Mouse (Mus musculus): ENCODE data around the gene Arid1b.
A peak's percentile ranks its signal among the peaks of the same experiment; 100 is the strongest.

The Arid1b gene

GRCm38 (mm10) chr17:4993840-4994503 lies at the start of gene Arid1b:
Gene Arid1b, plus strand, starts transcription at chr17:4994332.
- DNase-seq (ENCODE audit: low spot score) = no peak

DNA sequence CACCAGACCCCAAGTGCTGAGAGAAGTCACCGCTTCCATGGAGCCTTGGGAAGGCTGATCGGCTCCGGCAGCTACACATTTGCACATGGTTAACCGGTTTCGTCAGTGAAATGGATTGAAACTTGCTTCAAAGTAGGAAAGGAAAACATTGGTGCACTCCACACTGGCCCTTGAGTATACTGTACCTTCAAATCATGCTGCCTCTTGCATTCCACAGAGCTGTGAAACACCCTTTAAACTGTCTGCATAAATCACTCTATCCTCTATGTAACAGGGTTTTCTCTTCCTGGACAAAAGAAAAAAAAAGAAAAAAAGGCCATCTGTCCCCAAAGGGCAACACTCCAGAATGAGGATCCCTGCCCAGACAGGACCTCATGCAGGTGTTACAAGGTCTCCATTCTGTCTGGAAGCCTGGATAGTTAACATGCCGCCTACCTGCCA lies 48.8 kb upstream of the Arid1b start:
- DNase-seq (ENCODE audit: low spot score) = no peak

GRCm38 (mm10) chr17:4945871-4946331 lies 48.2 kb upstream of the Arid1b start:
- no peak for DNase-seq (ENCODE audit: low spot score)

GRCm38 (mm10) chr17:4946421-4946974 lies 47.6 kb upstream of the Arid1b start:
- DNase-seq (ENCODE audit: low spot score) = no peak

DNA sequence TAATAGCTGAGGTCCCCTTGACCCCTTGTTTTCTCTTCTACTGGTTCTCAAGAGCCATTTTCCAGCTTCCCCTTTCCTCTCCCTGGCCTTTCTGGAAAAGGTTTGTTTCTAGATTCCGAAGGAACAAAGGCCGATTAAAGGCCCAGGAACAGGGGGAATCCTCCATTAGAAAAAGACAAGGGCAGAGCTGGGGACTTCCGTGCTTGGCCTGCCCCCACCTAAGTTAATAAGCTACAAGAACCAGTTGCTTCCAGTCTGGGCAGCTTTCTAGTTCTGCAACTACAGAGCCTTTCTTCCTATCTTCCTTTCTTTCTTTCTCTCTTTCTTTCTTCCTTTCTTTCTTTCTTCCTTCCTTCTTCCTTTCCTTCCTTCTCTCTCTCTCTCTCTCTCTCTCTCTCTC lies 47.1 kb upstream of the Arid1b start:
- DNase-seq (ENCODE audit: low spot score) = no peak

GRCm38 (mm10) chr17:4947439-4947838 lies 46.7 kb upstream of the Arid1b start:
- no peak for DNase-seq (ENCODE audit: low spot score)

DNA sequence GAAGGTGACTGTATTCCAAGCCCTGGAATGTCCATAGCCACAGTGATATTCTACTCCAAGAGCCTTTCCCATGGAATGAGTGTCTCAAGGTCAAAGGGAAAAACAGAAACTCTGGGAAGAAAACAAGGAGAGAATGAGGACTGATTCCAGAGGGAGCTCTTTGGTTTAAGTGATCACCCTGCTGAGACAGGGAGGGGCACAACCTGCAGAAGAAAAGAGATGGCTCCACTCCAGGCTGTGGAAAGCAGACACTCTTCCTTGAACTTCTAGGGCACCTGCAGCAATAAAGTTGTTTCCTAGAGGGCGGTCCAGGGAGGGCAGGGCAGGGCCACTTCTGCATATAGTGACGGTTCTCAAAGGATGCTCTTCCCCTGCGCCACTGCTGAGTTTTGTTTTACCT lies 45.6 kb upstream of the Arid1b start:
- DNase-seq (ENCODE audit: low spot score) = no peak

DNA sequence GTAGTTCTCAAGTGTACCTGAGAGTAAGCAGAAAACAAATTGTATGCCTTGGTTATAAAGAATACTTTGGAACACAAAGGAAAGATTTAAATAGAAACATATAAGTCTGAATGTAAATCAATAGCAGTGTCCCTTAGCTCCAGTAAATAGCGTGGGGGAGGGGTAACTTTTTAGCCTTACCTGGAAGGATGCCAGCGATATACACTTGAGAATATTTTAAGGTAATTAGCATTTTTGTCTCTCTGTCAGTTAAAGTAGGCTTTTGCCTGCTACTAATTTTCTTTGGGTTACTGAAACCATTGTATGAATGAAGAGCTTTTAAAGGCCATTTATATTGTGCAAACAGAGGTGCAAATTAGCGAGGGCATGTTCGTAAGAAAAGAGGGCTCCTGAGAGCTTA lies 39.7 kb upstream of the Arid1b start:
- no peak for DNase-seq (ENCODE audit: low spot score)

- no peak for DNase-seq (ENCODE audit: low spot score)
Observed at GRCm38 (mm10) chr17:4964192-4964877, 29.8 kb upstream of the Arid1b start.

- no peak for DNase-seq (ENCODE audit: low spot score)
Observed at GRCm38 (mm10) chr17:4967201-4967600, 26.9 kb upstream of the Arid1b start.

DNA sequence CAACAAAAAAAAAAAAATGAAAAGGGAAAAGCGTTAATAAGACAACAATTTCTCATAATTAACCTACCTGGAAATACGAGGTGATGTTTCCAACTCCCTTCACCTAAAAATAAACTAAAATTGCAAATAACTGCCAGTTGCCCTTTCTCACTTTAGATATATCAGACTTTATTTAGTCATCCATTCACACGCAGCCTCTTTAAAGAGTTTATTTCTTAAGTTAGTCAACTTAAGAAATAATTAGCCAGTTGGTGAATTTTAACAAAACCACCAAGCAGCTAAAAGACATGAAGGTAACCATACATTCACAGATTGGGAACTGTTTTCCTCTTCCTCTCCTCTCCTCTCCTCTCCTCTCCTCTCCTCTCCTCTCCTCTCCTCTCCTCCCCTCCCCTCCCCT lies 26.1 kb upstream of the Arid1b start:
- no peak for DNase-seq (ENCODE audit: low spot score)

DNA sequence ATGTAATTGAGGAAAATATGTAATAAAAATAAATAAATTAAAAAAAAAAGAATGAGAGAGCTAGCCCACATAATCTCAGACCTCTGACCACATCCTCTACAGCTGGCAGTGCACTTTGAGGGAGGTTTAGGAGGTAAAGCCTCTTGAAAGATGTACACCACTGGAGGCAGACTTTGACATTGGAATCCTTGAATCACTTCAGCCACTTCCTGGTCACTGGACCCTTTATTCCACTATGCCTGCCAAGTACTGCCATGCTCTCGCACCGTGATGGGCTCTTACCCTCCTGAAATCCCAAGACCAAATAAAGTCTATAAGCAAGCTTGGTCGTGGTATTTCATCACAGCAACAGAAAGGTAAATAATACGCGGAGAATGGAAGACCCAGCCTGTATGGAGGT lies 25.3 kb upstream of the Arid1b start:
- DNase-seq (ENCODE audit: low spot score) = no peak

DNA sequence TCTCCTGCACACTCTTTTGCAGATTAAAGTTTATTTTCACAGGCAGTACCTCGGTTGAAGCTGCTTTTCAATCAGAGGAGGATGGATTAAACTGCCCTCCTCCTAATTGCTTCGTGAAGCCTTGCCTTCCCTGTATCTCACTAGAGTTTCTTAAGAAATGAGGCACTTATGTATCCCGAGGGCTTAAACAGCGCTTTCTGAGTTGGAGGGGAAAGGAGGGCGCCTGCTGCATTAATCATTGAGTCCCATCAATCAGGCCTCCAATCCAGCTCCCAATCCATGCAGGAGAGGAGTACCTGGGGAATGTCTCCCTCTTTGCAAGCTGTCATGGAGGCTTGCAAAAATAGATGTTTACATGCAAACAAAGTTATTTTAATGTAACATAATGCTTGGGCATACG lies 21.9 kb upstream of the Arid1b start:
- no peak for DNase-seq (ENCODE audit: low spot score)

DNA sequence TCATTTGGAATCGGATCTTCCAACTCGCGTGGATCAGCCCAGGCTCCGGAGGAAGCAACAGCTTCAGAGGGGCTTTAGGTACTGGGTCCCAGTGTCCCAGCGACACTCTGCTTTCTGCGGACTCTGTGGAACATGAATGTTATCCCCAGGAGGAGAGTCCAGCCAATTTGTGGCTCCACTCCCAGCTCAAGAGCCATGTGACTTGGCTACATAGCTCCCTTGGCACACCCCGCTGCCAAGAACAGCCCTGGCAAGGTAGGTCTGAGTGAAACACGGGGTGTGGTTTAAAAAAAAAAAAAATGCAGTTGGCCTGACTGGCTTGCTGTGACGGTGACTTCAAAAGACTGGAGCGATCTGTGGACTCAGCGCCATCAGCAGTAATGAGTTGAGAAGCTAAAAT lies 19.4 kb upstream of the Arid1b start:
- DNase-seq (ENCODE audit: low spot score) = peak; percentile 32

- DNase-seq (ENCODE audit: low spot score) = no peak
Observed at GRCm38 (mm10) chr17:4980151-4980550, 14.0 kb upstream of the Arid1b start.

DNA sequence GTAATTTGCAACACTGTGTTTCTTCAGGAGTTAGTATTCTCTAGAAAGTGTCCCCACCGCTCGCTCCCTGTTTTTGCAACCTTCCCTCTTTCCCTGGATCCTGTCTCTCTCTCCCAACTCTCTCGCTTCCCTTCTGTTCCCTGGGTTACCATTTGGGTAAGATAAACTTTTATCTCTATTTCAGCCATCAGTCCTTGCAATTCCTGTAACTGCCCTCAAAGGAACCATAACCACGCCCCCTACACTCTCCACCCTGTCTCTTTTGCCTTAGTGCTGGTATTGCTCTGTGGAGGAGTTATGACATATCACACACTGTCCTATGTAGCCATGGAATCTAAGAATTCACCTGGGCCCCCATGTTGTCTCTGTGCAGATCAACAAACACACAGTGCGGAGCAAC lies 11.3 kb upstream of the Arid1b start:
- no peak for DNase-seq (ENCODE audit: low spot score)

- no peak for DNase-seq (ENCODE audit: low spot score)
Observed at GRCm38 (mm10) chr17:4984691-4985090, 9.4 kb upstream of the Arid1b start.

DNA sequence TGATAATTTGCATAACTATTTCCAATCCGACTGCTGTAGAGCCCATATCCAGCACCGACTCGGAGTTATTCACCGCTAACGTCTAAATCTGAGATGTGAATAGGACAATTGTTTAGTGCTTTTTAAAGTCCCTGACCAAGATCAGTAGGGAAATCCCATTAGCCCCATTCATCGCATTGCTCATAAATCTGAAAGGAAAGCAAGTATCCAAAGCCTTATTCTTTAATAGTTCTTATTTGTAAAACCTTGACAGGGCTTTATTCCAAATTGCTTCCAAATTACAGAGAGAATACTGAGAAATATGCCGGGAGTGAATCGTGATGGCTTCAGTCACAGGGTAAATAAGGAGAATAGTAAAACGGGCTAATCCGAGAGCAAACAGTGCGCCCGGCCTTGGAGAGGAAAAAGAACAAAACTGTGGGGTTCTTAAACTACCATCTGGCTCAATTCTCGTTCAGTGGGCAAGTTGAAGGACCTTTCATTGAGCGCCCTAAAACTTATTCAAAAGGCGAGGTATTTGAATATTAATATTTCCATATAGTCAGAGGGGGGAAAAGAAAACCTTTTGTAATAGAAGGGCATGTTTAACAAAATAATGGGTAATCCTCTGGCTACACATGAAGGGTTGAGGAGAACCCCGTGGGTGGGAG lies 3.1 kb upstream of the Arid1b start:
- no peak for DNase-seq (ENCODE audit: low spot score)

GRCm38 (mm10) chr17:4991600-4991999 lies 2.5 kb upstream of the Arid1b start:
- no peak for DNase-seq (ENCODE audit: low spot score)

GRCm38 (mm10) chr17:4993497-4993839 lies 664 bp upstream of the Arid1b start:
- DNase-seq (ENCODE audit: low spot score) = no peak

- DNase-seq (ENCODE audit: low spot score) = no peak
Observed at GRCm38 (mm10) chr17:4994504-4994812, 326 bp downstream of the Arid1b start.

GRCm38 (mm10) chr17:4994813-4995560 lies 855 bp downstream of the Arid1b start:
- DNase-seq (ENCODE audit: low spot score) = no peak
